Mouse (Mus musculus) gastrocnemius, postnatal 14 days (tissue): Measurements from ENCODE around the gene Itga2b. TPM values are rescaled to one million over a fixed set of nuclear protein-coding genes. Genes with fewer than 3 reads are reported as not detected.

Source experiments
- microRNA-seq, 2 experiments: library from miRNA; unstranded; fragments of <30 nt; microRNA quantifications; one replicate each; pipeline ENCODE4 v1.2.0; 2021
- total RNA-seq, 2 experiments: library from RNA; stranded (reverse); gene quantifications; 2 replicates each; pipeline ENCODE4 v1.2.3; 2021

Itga2b gene
- total RNA-seq, 2 experiments from 2014 or later: 1.6 to 2.5 TPM

Small RNA genes lying within 50 kb of the gene (microRNA-seq; reads per million reads assigned to microRNA genes)
- gene Mir6930: 0 reads per million in 2 experiments

Other genes starting within 250 kb of the Itga2b start
- gene Hdac5, start 240.0 kb downstream of the Itga2b start, total RNA-seq: 10 to 100 TPM; 59.5 to 65.6 TPM
- under 1 TPM; 0.11 to 0.47 TPM for gene BC030867, start 221.2 kb downstream of the Itga2b start, total RNA-seq
- gene Asb16, start 201.4 kb downstream of the Itga2b start, total RNA-seq: 10 to 100 TPM; 58.9 to 61.2 TPM
- gene Tmub2, start 185.2 kb downstream of the Itga2b start, total RNA-seq: 10 to 100 TPM; 14.8 to 14.9 TPM
- 10 to 100 TPM; 15.9 to 17.5 TPM for gene Atxn7l3, start 173.5 kb downstream of the Itga2b start, total RNA-seq
- gene Ubtf, start 150.4 kb downstream of the Itga2b start, total RNA-seq: 10 to 100 TPM; 38.2 to 45.5 TPM
- gene Slc4a1, start 103.9 kb downstream of the Itga2b start, total RNA-seq: 1 to 10 TPM in 1 of 2 experiments, under 1 TPM in 1; 0.59 to 1.5 TPM
- under 1 TPM; 0.66 to 0.90 TPM for gene Rundc3a, start 76.7 kb downstream of the Itga2b start, total RNA-seq
- 10 to 100 TPM; 46.6 to 48.9 TPM for gene Slc25a39, start 62.2 kb downstream of the Itga2b start, total RNA-seq
- 10 to 100 TPM; 57.2 to 63.7 TPM for gene Grn, start 39.8 kb downstream of the Itga2b start, total RNA-seq
- gene Fam171a2, start 22.4 kb downstream of the Itga2b start, total RNA-seq: 1 to 10 TPM; 6.2 to 7.3 TPM
- gene Gpatch8, start 86.3 kb upstream of the Itga2b start, total RNA-seq: 10 to 100 TPM; 21.1 to 27.7 TPM
- under 1 TPM; 0.38 to 0.66 TPM for gene Gm11627, start 109.3 kb upstream of the Itga2b start, total RNA-seq
- 1 to 10 TPM; 3.6 to 7.3 TPM for gene Fzd2, start 134.3 kb upstream of the Itga2b start, total RNA-seq
- not detected for gene Meioc, start 193.6 kb upstream of the Itga2b start, total RNA-seq
- 10 to 100 TPM; 80.4 to 84.6 TPM for gene Ccdc43, start 227.7 kb upstream of the Itga2b start, total RNA-seq